23 mouse cellular contexts compared by ENCODE assay signal in the genomic region with DNA sequence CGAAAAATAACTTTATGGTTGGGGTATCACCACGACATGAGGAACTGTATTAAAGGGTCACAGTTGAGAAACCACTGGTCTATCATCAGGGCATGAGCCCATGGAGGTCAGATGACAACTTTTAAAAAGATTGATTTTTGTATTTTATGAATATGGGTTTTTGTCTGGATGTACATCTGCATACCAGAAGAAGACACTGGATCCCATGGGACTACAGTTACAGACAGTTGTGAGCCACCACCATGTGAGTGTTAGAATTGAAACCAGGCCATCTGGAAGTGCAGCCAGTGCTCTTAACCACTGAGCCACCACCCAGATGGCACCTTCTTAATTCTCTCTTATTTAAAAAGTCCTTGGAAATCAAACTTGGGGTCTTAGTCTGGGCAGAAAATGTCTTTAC. TPM values are rescaled to one million over a fixed set of nuclear protein-coding genes. Genes with fewer than 3 reads are reported as not detected.
DNase-seq lines count a peak whose midpoint lies in the region; ATAC-seq and TF ChIP-seq lines count a peak whose summit lies in the region.
"Had no signal": no experiment of that assay in that cellular context is flagged by ENCODE, and none has a peak within 500 bp of the region (broad histone marks: within the 10 kb centered on the region; RNA-seq: fewer than 3 reads in every experiment).

No protein-coding gene starts in this region.

- H3K4me3 ChIP-seq in liver, postnatal 0 days (ENCODE audit: low read depth, low read length), result no peak overlapping the region
- H3K4me3 ChIP-seq in liver, embryonic 12.5 days, result no peak overlapping the region
- peak overlapping the region; percentile 82 to 91; a peak in 3 of 4 replicates for H3K4me3 ChIP-seq in MEL (ENCODE audit: control insufficient read depth in 1 of 2, insufficient read depth in 1 of 2, low read depth in 2 of 2, low read length in 2 of 2)
- H3K4me3 ChIP-seq: forebrain, embryonic 10.5 days; forebrain, embryonic 13.5 days; heart, embryonic 10.5 days; hindbrain, embryonic 15.5 days had no signal

- H3K9ac ChIP-seq in liver, postnatal 0 days (replicated peaks), result no peak overlapping the region
- H3K9ac ChIP-seq in liver, embryonic 12.5 days, result no peak overlapping the region
- no peak overlapping the region for H3K9ac ChIP-seq in MEL (ENCODE audit: control insufficient read depth, low read depth, low read length, poor library complexity, severe bottlenecking)
- H3K9ac ChIP-seq: forebrain, embryonic 13.5 days; heart, embryonic 13.5 days; hindbrain, embryonic 15.5 days had no signal

- WGBS in liver, postnatal 0 days (ENCODE audit: insufficient replicate concordance), result 61% methylated on average over 2 of the region's 2 CpGs
- 56% methylated on average over 2 of the region's 2 CpGs for WGBS in liver, embryonic 12.5 days (ENCODE audit: insufficient replicate concordance)

- no peaks in the 10 kb centered on the region for H3K79me2 ChIP-seq in MEL (ENCODE audit: control insufficient read depth, insufficient read depth, low read length, poor library complexity)

- DNase-seq in liver, postnatal 0 days, result no peak
- DNase-seq in A20 (ENCODE audit: low read depth, low spot score) (peak; percentile 59), MEL (ENCODE audit: low read depth, low spot score) (no peak)
- DNase-seq in splenic B cell, adult 2 months (ENCODE audit: low read depth, low spot score), result peak; percentile 49
- no peak for DNase-seq in thymus, postnatal 36 days
- DNase-seq in layer of hippocampus, adult 9-10 months (ENCODE audit: low spot score), result no peak
- DNase-seq: adrenal gland, postnatal 10 days; adrenal gland, postnatal 36 days; cerebellum, adult 18-20 months; cerebellum, adult 9-10 months; cerebellum, postnatal 14 days; gastrocnemius, postnatal 10 days; gastrocnemius, postnatal 36 days; heart, postnatal 14 days; heart, postnatal 4 days had no signal

- H3K4me1 ChIP-seq in liver, postnatal 0 days (ENCODE audit: insufficient read depth), result no peaks in the 10 kb centered on the region
- no peaks in the 10 kb centered on the region for H3K4me1 ChIP-seq in liver, embryonic 12.5 days
- H3K4me1 ChIP-seq in MEL (ENCODE audit: control insufficient read depth in 1 of 2, insufficient read depth in 2 of 2, low read length in 2 of 2), result peaks cover 16 to 27% of the 10 kb centered on the region in 2 experiments
- H3K4me1 ChIP-seq: heart, embryonic 13.5 days had no signal

- TF ChIP-seq EP300 in liver, postnatal 0 days (IDR thresholded peaks at IDR 0.05; ENCODE audit: low read depth), result no peak
- TF ChIP-seq EP300 in MEL (IDR thresholded peaks at IDR 0.05; ENCODE audit: low read depth in 1 of 2, low read length in 2 of 2), result no peak

- no peak for TF ChIP-seq CTCF in liver, postnatal 0 days (IDR thresholded peaks at IDR 0.05; ENCODE audit: low read depth)
- no peak for TF ChIP-seq CTCF in MEL (IDR thresholded peaks at IDR 0.05 in 2 of 3, conservative IDR thresholded peaks at IDR 0.05 in 1 of 3; ENCODE audit: control insufficient read depth in 1 of 3, insufficient read depth in 1 of 3, low read depth in 2 of 3, low read length in 3 of 3, poor library complexity in 1 of 3, severe bottlenecking in 1 of 3)

- TF ChIP-seq POLR2A in MEL (IDR thresholded peaks at IDR 0.05; ENCODE audit: control insufficient read depth in 1 of 2, insufficient read depth in 1 of 2, low read depth in 1 of 2, low read length in 2 of 2, poor library complexity in 1 of 2), result no peak

- no peaks in the 10 kb centered on the region for H3K27me3 ChIP-seq in liver, postnatal 0 days (ENCODE audit: insufficient read depth, low read length)
- H3K27me3 ChIP-seq in liver, embryonic 12.5 days (replicated peaks), result no peaks in the 10 kb centered on the region
- H3K27me3 ChIP-seq in MEL (ENCODE audit: control insufficient read depth in 1 of 2, insufficient read depth in 2 of 2, low read length in 2 of 2), result no peaks in the 10 kb centered on the region; a peak in 1 of 4 replicates
- no peaks in the 10 kb centered on the region for H3K27me3 ChIP-seq in splenic B cell, adult 2 months (ENCODE audit: control insufficient read depth, insufficient read depth, low read length, poor library complexity, severe bottlenecking)
- H3K27me3 ChIP-seq: forebrain, embryonic 13.5 days; heart, embryonic 13.5 days; hindbrain, embryonic 15.5 days; Patski had no signal

- H3K9me3 ChIP-seq in liver, postnatal 0 days (ENCODE audit: low read length), result 0 out of 2 replicates have a peak, but pooled peaks cover 3% of the 10 kb centered on the region
- H3K9me3 ChIP-seq in liver, embryonic 12.5 days (replicated peaks), result peaks cover 3% of the 10 kb centered on the region; the same call in 1 of the 2 replicates
- H3K9me3 ChIP-seq in MEL (replicated peaks; ENCODE audit: insufficient read depth, low read length), result no peaks in the 10 kb centered on the region
- H3K9me3 ChIP-seq: hindbrain, embryonic 15.5 days had no signal

- TF ChIP-seq RAD21 in MEL (IDR thresholded peaks at IDR 0.05; ENCODE audit: low read depth, low read length), result no peak

- ATAC-seq in liver, postnatal 0 days, result no peak
- no peak for ATAC-seq in liver, embryonic 12.5 days
- ATAC-seq: forebrain, embryonic 13.5 days; forebrain, embryonic 16.5 days; Patski had no signal

- H3K4me2 ChIP-seq in liver, postnatal 0 days (ENCODE audit: low read depth, low read length), result peak overlapping the region; percentile 63
- no peak overlapping the region for H3K4me2 ChIP-seq in liver, embryonic 12.5 days
- H3K4me2 ChIP-seq: forebrain, embryonic 13.5 days; hindbrain, embryonic 15.5 days had no signal

- H3K36me3 ChIP-seq in liver, postnatal 0 days (replicated peaks; ENCODE audit: insufficient read depth, low read length), result no peaks in the 10 kb centered on the region
- no peaks in the 10 kb centered on the region for H3K36me3 ChIP-seq in liver, embryonic 12.5 days
- H3K36me3 ChIP-seq in MEL (ENCODE audit: control insufficient read depth in 1 of 2, insufficient read depth in 2 of 2, low read length in 2 of 2), result peaks cover 0 to 24% of the 10 kb centered on the region in 2 experiments; a peak in 2 of 4 replicates
- H3K36me3 ChIP-seq in splenic B cell, adult 2 months (ENCODE audit: control insufficient read depth, insufficient read depth, low read length, poor library complexity, severe bottlenecking), result no peaks in the 10 kb centered on the region; the same call in 1 of the 2 replicates
- H3K36me3 ChIP-seq: forebrain, embryonic 10.5 days; heart, embryonic 10.5 days; heart, embryonic 13.5 days; hindbrain, embryonic 15.5 days had no signal

- no peak overlapping the region for H3K27ac ChIP-seq in liver, postnatal 0 days (ENCODE audit: low read depth)
- H3K27ac ChIP-seq in liver, embryonic 12.5 days, result no peak overlapping the region
- H3K27ac ChIP-seq in MEL (ENCODE audit: control insufficient read depth, low read depth, low read length), result no peak overlapping the region
- H3K27ac ChIP-seq: forebrain, embryonic 10.5 days; forebrain, embryonic 13.5 days; heart, embryonic 10.5 days; heart, embryonic 13.5 days; hindbrain, embryonic 15.5 days had no signal

TF ChIP-seq in MEL, 35 proteins besides CTCF, POLR2A, EP300 and RAD21:
- TF ChIP-seq USF1 (IDR thresholded peaks at IDR 0.05; ENCODE audit: low read depth, low read length), result no peak
- no peak for TF ChIP-seq MAX (IDR thresholded peaks at IDR 0.05; ENCODE audit: low read length)
- no peak for TF ChIP-seq CHD2 (IDR thresholded peaks at IDR 0.05; ENCODE audit: low read length)
- TF ChIP-seq ETS1 (IDR thresholded peaks at IDR 0.05; ENCODE audit: low read depth, low read length), result no peak
- TF ChIP-seq UBTF (IDR thresholded peaks at IDR 0.05; ENCODE audit: borderline replicate concordance, insufficient read depth, low read depth, low read length), result no peak
- no peak for TF ChIP-seq JUND (IDR thresholded peaks at IDR 0.05; ENCODE audit: low read depth, low read length)
- no peak for TF ChIP-seq MEF2A (IDR thresholded peaks at IDR 0.05; ENCODE audit: extremely low read depth, insufficient replicate concordance, low read depth, low read length, poor library complexity, severe bottlenecking)
- TF ChIP-seq MYC (IDR thresholded peaks at IDR 0.05; ENCODE audit: low read depth, low read length), result no peak
- TF ChIP-seq GABPA (IDR thresholded peaks at IDR 0.05; ENCODE audit: low read depth, low read length), result no peak
- no peak for TF ChIP-seq MYB (IDR thresholded peaks at IDR 0.05; ENCODE audit: low read depth, low read length)
- TF ChIP-seq ZKSCAN1 (IDR thresholded peaks at IDR 0.05; ENCODE audit: low read depth, low read length), result no peak
- TF ChIP-seq USF2 (IDR thresholded peaks at IDR 0.05; ENCODE audit: borderline replicate concordance in 1 of 2, insufficient read depth in 1 of 2, low read depth in 1 of 2, low read length in 2 of 2), result no peak
- no peak for TF ChIP-seq SIN3A (IDR thresholded peaks at IDR 0.05; ENCODE audit: low read length)
- no peak for TF ChIP-seq ZMIZ1 (IDR thresholded peaks at IDR 0.05; ENCODE audit: low read depth, low read length)

RNA-seq across cellular contexts. Expression of a gene that starts 24.2 kb away (rescaled TPM):
- polyA plus RNA-seq in liver, postnatal 0 days (2015; fragmentation: Nextera tagmentation; extraction: Ambion mirVana), result 36.8 TPM in 2 replicates
- 14.7 and 16.5 TPM in 2 replicates for polyA plus RNA-seq in liver, embryonic 12.5 days (2016; fragmentation: Nextera tagmentation; extraction: Ambion mirVana)
- 0.69 and 1.0 TPM in 2 replicates for total RNA-seq in MEL (2012; rRNA removed)
- polyA plus RNA-seq in MEL (2012; ENCODE audit: insufficient read depth in 1 of 2, insufficient read length in 2 of 2, low read depth in 1 of 2, low replicate concordance in 2 of 2, missing spikeins in 1 of 2), result 1 to 10 TPM in 1 of 2 experiments, not detected in 1; 3.1 TPM

Comparison
In these comparisons a context has a peak if more than half of its experiments do, and no peak if none do; other contexts are left out.
1. DNase-seq: peak in A20 (single experiment) and splenic B cell, adult 2 months (single experiment); none in liver, postnatal 0 days (single experiment), MEL (single experiment), thymus, postnatal 36 days (0 of 2) and layer of hippocampus, adult 9-10 months (single experiment).
2. H3K4me3 ChIP-seq: peak in MEL (2 of 2); none in liver, postnatal 0 days (single experiment) and liver, embryonic 12.5 days (single experiment).